Mouse (Mus musculus): ENCODE measurements around the gene Olfr370.

- no peak for TF ChIP-seq POLR2A (IDR thresholded peaks at IDR 0.05; ENCODE audit: extremely low read depth, insufficient read depth, low read length)
- no peak for TF ChIP-seq CTCF (IDR thresholded peaks at IDR 0.05; ENCODE audit: low read depth, low read length)
Measured at GRCm38 (mm10) chr8:83571791-83572190, 36.2 kb downstream of the Olfr370 start.

All from liver, adult 2 months (tissue).